16 mouse cellular contexts compared by ENCODE assay signal in genomic region chr1:170579063-170579462, GRCm38 (mm10).
"Had no signal": no experiment of that assay in that cellular context is flagged by ENCODE, and none has a peak within 500 bp of the region (broad histone marks: within the 10 kb centered on the region; RNA-seq: fewer than 3 reads in every experiment).

No protein-coding gene starts in this region.

- H3K9ac ChIP-seq: kidney, embryonic 15.5 days; limb, embryonic 12.5 days; limb, embryonic 15.5 days; neural tube, embryonic 13.5 days had no signal

- H3K4me3 ChIP-seq: kidney, embryonic 15.5 days; left cerebral cortex, adult 2 months; limb, embryonic 12.5 days; limb, embryonic 15.5 days; neural tube, embryonic 13.5 days had no signal

- H3K27me3 ChIP-seq: kidney, embryonic 15.5 days; limb, embryonic 15.5 days; neural tube, embryonic 13.5 days had no signal

- H3K4me2 ChIP-seq: kidney, embryonic 15.5 days; limb, embryonic 12.5 days; limb, embryonic 15.5 days; midbrain, embryonic 11.5 days; neural tube, embryonic 13.5 days had no signal

- H3K36me3 ChIP-seq: kidney, embryonic 15.5 days; limb, embryonic 12.5 days; limb, embryonic 15.5 days; neural tube, embryonic 13.5 days had no signal

- H3K27ac ChIP-seq: kidney, embryonic 15.5 days; left cerebral cortex, adult 2 months; limb, embryonic 12.5 days; limb, embryonic 15.5 days; neural tube, embryonic 13.5 days; stomach, postnatal 0 days had no signal

- DNase-seq: kidney, postnatal 10 days; layer of hippocampus, postnatal 36 days; left cerebral cortex, postnatal 4 days; lung, adult 2 months; lung, postnatal 14 days; lung, postnatal 4 days; midbrain, embryonic 14.5 days; thymus, adult 18-20 months; thymus, postnatal 36 days had no signal

- H3K9me3 ChIP-seq: kidney, embryonic 15.5 days; limb, embryonic 12.5 days; limb, embryonic 15.5 days; neural tube, embryonic 13.5 days had no signal
